Mouse (Mus musculus) cerebellum, adult 8-10 months (tissue): ENCODE data around the gene Tnfrsf11a.
"Not testable (repeated sequence)": the region's sequence is repeated elsewhere in the genome, so short reads cannot be mapped to it uniquely, and the experiment has no call there.

Experiments
- DNase-seq: peaks from one replicate; pipeline ENCODE4 v3.0.0; 2022

Tnfrsf11a gene

GRCm38 (mm10) chr1:105786731-105787357, 6.3 kb downstream of the Tnfrsf11a start:
- DNase-seq, result no peak

GRCm38 (mm10) chr1:105790103-105790502, 9.6 kb downstream of the Tnfrsf11a start:
- no peak for DNase-seq

GRCm38 (mm10) chr1:105794670-105795069, 14.2 kb downstream of the Tnfrsf11a start:
- no peak for DNase-seq

GRCm38 (mm10) chr1:105795705-105796104, 15.2 kb downstream of the Tnfrsf11a start:
- DNase-seq, result no peak

- no peak for DNase-seq
These were observed 20.1 kb downstream of the Tnfrsf11a start for GRCm38 (mm10) chr1:105800570-105800969.

GRCm38 (mm10) chr1:105801252-105801651, 20.7 kb downstream of the Tnfrsf11a start:
- DNase-seq, result no peak

- no peak for DNase-seq
These were observed 22.4 kb downstream of the Tnfrsf11a start for GRCm38 (mm10) chr1:105802941-105803340.

GRCm38 (mm10) chr1:105804285-105804684, 23.8 kb downstream of the Tnfrsf11a start:
- no peak for DNase-seq

GRCm38 (mm10) chr1:105805565-105805964, 25.0 kb downstream of the Tnfrsf11a start:
- DNase-seq, result no peak

GRCm38 (mm10) chr1:105807028-105807722, 26.7 kb downstream of the Tnfrsf11a start:
- no peak for DNase-seq

- DNase-seq, result not testable (repeated sequence)
These were observed 31.5 kb downstream of the Tnfrsf11a start for GRCm38 (mm10) chr1:105812027-105812426.

- DNase-seq, result no peak
These were observed 32.6 kb downstream of the Tnfrsf11a start for GRCm38 (mm10) chr1:105812960-105813708.

GRCm38 (mm10) chr1:105813709-105814061, 33.2 kb downstream of the Tnfrsf11a start:
- DNase-seq, result no peak

- DNase-seq, result no peak
These were observed 34.1 kb downstream of the Tnfrsf11a start for GRCm38 (mm10) chr1:105814402-105815270.

- DNase-seq, result no peak
These were observed 34.8 kb downstream of the Tnfrsf11a start for GRCm38 (mm10) chr1:105815310-105815709.

- DNase-seq, result no peak
These were observed 35.2 kb downstream of the Tnfrsf11a start for GRCm38 (mm10) chr1:105815736-105816135.

- DNase-seq, result no peak
These were observed 38.5 kb downstream of the Tnfrsf11a start for GRCm38 (mm10) chr1:105819031-105819430.

GRCm38 (mm10) chr1:105819740-105820139, 39.2 kb downstream of the Tnfrsf11a start:
- no peak for DNase-seq

- no peak for DNase-seq
These were observed 43.8 kb downstream of the Tnfrsf11a start for GRCm38 (mm10) chr1:105824356-105824755.

GRCm38 (mm10) chr1:105824980-105825379, 44.5 kb downstream of the Tnfrsf11a start:
- no peak for DNase-seq

GRCm38 (mm10) chr1:105827374-105827773, 46.9 kb downstream of the Tnfrsf11a start:
- DNase-seq, result no peak

- no peak for DNase-seq
These were observed 47.3 kb downstream of the Tnfrsf11a start for GRCm38 (mm10) chr1:105827786-105828345.

GRCm38 (mm10) chr1:105829171-105829570, 48.7 kb downstream of the Tnfrsf11a start:
- DNase-seq, result no peak
